Mouse (Mus musculus): Measurements from ENCODE around the gene Mybphl. TPM values are rescaled to one million over a fixed set of nuclear protein-coding genes. Genes with fewer than 3 reads are reported as not detected.
A peak's percentile ranks its signal among the peaks of the same experiment; 100 is the strongest.

Gene Mybphl
- polyA plus RNA-seq, 1 experiment from 2014 or later: not detected

DNA sequence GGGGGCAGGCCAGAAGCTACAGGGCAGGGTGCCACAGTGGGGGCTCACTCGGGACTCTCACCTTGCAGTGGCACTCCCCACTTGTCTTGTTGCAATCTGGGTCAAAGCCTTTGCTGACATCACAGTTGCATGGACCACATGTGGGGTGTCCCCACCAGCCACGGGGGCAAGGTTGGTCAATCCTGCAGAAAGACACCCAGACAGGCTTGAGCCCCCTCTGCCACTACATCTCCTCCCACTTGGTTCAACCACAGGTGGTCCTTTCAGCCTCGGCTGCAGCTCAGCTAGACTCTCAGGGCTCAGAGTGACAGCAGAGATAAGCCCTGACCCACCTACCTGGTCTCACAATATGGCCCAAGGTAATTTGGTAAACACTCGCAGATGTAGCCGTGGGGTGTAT lies 35.7 kb downstream of the Mybphl start:
- ATAC-seq (ENCODE audit: low FRiP score): no peak
- Histone ChIP-seq H3K4me2 (no peak overlapping the region), H3K9ac (ENCODE audit: low read length) (no peak overlapping the region), H3K4me1 (ENCODE audit: control insufficient read depth, insufficient read depth, low read length) (peaks cover 11% of the 10 kb centered on the region), H3K27me3 (ENCODE audit: control insufficient read depth, insufficient read depth, low read length) (no peaks in the 10 kb centered on the region), H3K36me3 (ENCODE audit: control insufficient read depth, insufficient read depth, low read length) (peaks cover 62% of the 10 kb centered on the region), H3K27ac (ENCODE audit: low read depth, low read length) (no peak overlapping the region), H3K4me3 (ENCODE audit: low read depth, low read length) (no peak overlapping the region), H3K9me3 (ENCODE audit: control insufficient read depth, low read length) (no peaks in the 10 kb centered on the region)
- no peak for DNase-seq (ENCODE audit: low spot score, missing footprints)
- 81% methylated on average over 5 of the region's 5 CpGs for WGBS

DNA sequence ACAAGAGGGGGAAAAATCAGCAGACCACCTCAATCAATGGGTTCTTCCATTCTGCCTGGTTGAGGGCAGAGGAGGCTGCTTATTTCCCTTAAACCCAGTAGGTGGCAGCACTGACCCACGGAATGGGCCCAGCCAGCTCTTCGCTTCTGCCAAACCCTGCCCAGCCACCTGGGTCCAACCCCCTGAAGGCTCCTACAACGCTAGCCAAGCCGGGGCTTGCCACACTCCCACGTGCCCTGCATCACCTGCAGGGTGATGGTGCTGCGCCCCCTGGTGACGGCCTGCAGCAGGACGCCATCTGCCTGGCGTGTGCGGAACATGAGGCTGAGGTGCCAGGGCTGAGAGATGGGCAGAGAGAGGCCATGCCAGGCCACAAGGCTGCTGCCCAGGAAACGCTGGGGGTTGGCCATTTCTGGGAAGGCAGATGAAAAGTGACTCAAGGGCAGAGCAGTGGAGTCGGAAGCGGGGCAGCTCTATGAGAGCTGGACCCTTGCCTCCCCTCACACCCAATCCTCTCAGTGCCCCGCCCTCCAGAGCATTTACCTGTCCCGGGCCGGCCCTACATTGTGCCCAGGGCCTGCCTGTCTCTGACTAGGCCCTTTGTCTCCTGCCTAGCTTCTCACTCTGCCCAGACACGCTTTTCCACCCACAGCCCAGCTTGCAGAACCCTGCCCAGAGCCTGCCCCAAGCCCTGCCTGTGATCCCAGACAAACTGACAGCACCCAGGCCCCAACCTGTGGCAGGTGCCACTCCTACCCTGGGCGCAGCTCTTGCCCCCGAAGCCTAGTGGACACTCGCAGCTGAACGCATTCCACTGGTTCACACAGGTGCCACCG lies 37.2 kb downstream of the Mybphl start:
- Histone ChIP-seq H3K9ac (ENCODE audit: low read length) (no peak overlapping the region), H3K4me3 (ENCODE audit: low read depth, low read length) (no peak overlapping the region), H3K36me3 (ENCODE audit: control insufficient read depth, insufficient read depth, low read length) (peaks cover 54% of the 10 kb centered on the region), H3K27ac (ENCODE audit: low read depth, low read length) (no peak overlapping the region), H3K4me2 (no peak overlapping the region), H3K9me3 (ENCODE audit: control insufficient read depth, low read length) (no peaks in the 10 kb centered on the region), H3K4me1 (ENCODE audit: control insufficient read depth, insufficient read depth, low read length) (peaks cover 26% of the 10 kb centered on the region), H3K27me3 (ENCODE audit: control insufficient read depth, insufficient read depth, low read length) (no peaks in the 10 kb centered on the region)
- 33% methylated on average over 22 of the region's 22 CpGs for WGBS
- peak; percentile 95 for DNase-seq (ENCODE audit: low spot score, missing footprints)
- peak; percentile 77 for ATAC-seq (ENCODE audit: low FRiP score)

DNA sequence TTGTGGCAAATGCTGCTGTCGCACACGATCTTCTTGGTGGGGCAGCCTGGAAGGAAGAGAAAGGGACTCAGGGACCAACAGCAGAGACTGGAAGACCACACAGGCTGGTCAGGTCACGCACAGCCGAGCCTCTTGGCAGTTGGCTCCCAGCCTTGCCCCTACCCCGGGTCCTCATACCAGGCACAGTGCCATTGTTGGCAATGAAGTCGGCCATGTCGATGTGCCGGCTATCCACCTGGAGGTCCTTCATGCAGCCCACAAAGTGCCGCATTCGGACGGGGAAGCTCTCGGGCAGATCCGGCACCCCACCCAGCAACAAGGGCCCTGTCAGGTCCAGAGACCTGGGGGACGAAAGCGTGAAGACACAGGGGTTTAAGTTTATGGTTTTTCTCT lies 37.8 kb downstream of the Mybphl start:
- H3K27ac ChIP-seq (ENCODE audit: low read depth, low read length): no peak overlapping the region
- no peak for DNase-seq (ENCODE audit: low spot score, missing footprints)
- no peak overlapping the region for H3K9ac ChIP-seq (ENCODE audit: low read length)
- 86% methylated on average over 15 of the region's 15 CpGs for WGBS
- peaks cover 52% of the 10 kb centered on the region for H3K36me3 ChIP-seq (ENCODE audit: control insufficient read depth, insufficient read depth, low read length)
- H3K9me3 ChIP-seq (ENCODE audit: control insufficient read depth, low read length): no peaks in the 10 kb centered on the region
- no peak overlapping the region for H3K4me2 ChIP-seq
- H3K4me1 ChIP-seq (ENCODE audit: control insufficient read depth, insufficient read depth, low read length): peaks cover 30% of the 10 kb centered on the region
- H3K4me3 ChIP-seq (ENCODE audit: low read depth, low read length): no peak overlapping the region
- H3K27me3 ChIP-seq (ENCODE audit: control insufficient read depth, insufficient read depth, low read length): no peaks in the 10 kb centered on the region
- ATAC-seq (ENCODE audit: low FRiP score): no peak

DNA sequence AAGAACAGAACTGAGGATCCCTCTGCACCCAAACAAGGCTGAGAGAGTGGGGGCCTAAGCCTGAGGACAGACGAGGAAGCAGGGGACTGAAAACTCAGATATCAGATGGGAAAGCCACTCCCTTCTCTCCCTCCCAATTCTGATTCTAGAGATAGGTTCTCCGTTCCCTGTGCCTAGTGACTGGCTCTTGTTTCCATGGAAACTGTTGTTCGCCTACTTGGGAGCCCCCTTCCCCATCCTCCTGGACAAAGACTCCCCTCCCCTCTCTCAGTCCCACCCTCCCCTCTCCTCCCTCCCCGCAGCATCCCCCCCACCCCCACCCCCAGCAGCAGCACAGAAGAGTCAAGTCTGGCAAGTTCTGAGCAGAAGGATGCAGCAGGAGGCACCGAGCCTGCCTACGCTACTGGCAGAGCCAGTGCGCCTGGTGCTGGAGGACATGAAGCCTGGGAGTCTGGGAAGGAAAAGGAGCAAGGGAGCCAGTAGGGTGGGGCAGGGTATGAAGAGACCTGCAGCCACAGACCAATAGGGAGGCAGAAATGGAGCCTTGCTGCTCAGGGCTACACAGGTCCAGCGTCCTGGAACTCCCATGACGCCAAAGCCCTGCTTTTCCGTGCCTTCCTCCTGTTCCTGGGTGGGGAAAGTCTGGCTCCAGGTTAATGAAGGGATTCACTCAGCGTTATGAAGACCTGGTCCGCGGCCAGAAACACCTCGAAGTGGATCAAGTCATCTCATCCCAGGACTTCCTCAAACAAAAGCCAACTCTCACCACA lies 41.0 kb downstream of the Mybphl start:
- Histone ChIP-seq H3K4me2 (peak overlapping the region; percentile 33), H3K4me3 (ENCODE audit: low read depth, low read length) (no peak overlapping the region), H3K9me3 (ENCODE audit: control insufficient read depth, low read length) (no peaks in the 10 kb centered on the region), H3K9ac (ENCODE audit: low read length) (peak overlapping the region; percentile 37), H3K27ac (ENCODE audit: low read depth, low read length) (peak overlapping the region; percentile 85), H3K4me1 (ENCODE audit: control insufficient read depth, insufficient read depth, low read length) (peaks cover 51% of the 10 kb centered on the region), H3K27me3 (ENCODE audit: control insufficient read depth, insufficient read depth, low read length) (no peaks in the 10 kb centered on the region), H3K36me3 (ENCODE audit: control insufficient read depth, insufficient read depth, low read length) (peaks cover 39% of the 10 kb centered on the region)
- WGBS: 26% methylated on average over 14 of the region's 14 CpGs
- ATAC-seq (ENCODE audit: low FRiP score): peak; percentile 56
- DNase-seq (ENCODE audit: low spot score, missing footprints): peak; percentile 94

- Histone ChIP-seq H3K4me2 (no peak overlapping the region; the same call in 1 of the 2 replicates), H3K27me3 (ENCODE audit: control insufficient read depth, insufficient read depth, low read length) (no peaks in the 10 kb centered on the region), H3K4me3 (ENCODE audit: low read depth, low read length) (no peak overlapping the region), H3K9me3 (ENCODE audit: control insufficient read depth, low read length) (no peaks in the 10 kb centered on the region), H3K4me1 (ENCODE audit: control insufficient read depth, insufficient read depth, low read length) (peaks cover 53% of the 10 kb centered on the region), H3K36me3 (ENCODE audit: control insufficient read depth, insufficient read depth, low read length) (peaks cover 32% of the 10 kb centered on the region), H3K9ac (ENCODE audit: low read length) (peak overlapping the region; percentile 28), H3K27ac (ENCODE audit: low read depth, low read length) (peak overlapping the region; percentile 85)
- DNase-seq (ENCODE audit: low spot score, missing footprints) (peak; percentile 91), ATAC-seq (ENCODE audit: low FRiP score) (no peak)
- 80% methylated on average over 24 of the region's 24 CpGs for WGBS
Measured at GRCm38 (mm10) chr3:108406306-108406885, 41.7 kb downstream of the Mybphl start.

DNA sequence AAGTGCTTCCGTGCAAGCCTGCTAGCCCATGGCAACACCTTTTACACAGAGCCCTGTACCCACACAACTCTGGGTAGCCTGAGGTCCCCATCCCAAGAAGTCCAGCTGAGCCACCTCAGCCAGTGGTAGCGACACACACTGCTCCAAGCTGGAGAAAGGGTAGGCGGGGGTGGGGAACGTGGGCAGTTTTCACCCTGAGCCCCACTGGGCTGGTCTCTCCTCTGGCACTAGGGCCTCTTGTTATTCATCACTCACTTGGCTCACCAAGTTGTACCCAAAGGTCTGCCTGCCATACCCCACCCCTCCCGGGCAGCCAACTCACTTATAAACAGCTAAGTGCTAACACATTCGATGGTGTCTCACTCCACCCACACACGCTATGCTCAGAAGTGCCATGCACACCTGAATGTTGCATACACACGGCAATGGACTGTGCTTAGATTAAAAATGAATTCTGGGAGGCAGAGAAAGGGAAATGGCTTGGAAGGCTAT lies 43.9 kb downstream of the Mybphl start:
- H3K36me3 ChIP-seq (ENCODE audit: control insufficient read depth, insufficient read depth, low read length): peaks cover 37% of the 10 kb centered on the region
- ATAC-seq (ENCODE audit: low FRiP score) (no peak), DNase-seq (ENCODE audit: low spot score, missing footprints) (no peak)
- no peak overlapping the region for H3K4me3 ChIP-seq (ENCODE audit: low read depth, low read length)
- peaks cover 11% of the 10 kb centered on the region for H3K9me3 ChIP-seq (ENCODE audit: control insufficient read depth, low read length)
- H3K9ac ChIP-seq (ENCODE audit: low read length): 0 out of 2 replicates have a peak overlapping the region, but pooled peaks have one; percentile 16
- no peak overlapping the region for H3K27ac ChIP-seq (ENCODE audit: low read depth, low read length)
- no peak overlapping the region for H3K4me2 ChIP-seq
- 84% methylated on average over 8 of the region's 8 CpGs for WGBS
- no peaks in the 10 kb centered on the region for H3K27me3 ChIP-seq (ENCODE audit: control insufficient read depth, insufficient read depth, low read length)
- peaks cover 68% of the 10 kb centered on the region for H3K4me1 ChIP-seq (ENCODE audit: control insufficient read depth, insufficient read depth, low read length)

- Histone ChIP-seq H3K9me3 (ENCODE audit: control insufficient read depth, low read length) (peaks cover 20% of the 10 kb centered on the region), H3K4me1 (ENCODE audit: control insufficient read depth, insufficient read depth, low read length) (peaks cover 63% of the 10 kb centered on the region), H3K4me3 (ENCODE audit: low read depth, low read length) (peak overlapping the region; percentile 42), H3K27ac (ENCODE audit: low read depth, low read length) (peak overlapping the region; percentile 98), H3K9ac (ENCODE audit: low read length) (peak overlapping the region; percentile 94), H3K36me3 (ENCODE audit: control insufficient read depth, insufficient read depth, low read length) (peaks cover 42% of the 10 kb centered on the region), H3K27me3 (ENCODE audit: control insufficient read depth, insufficient read depth, low read length) (no peaks in the 10 kb centered on the region), H3K4me2 (peak overlapping the region; percentile 88)
- ATAC-seq (ENCODE audit: low FRiP score) (peak; percentile 3), DNase-seq (ENCODE audit: low spot score, missing footprints) (peak; percentile 95)
- 21% methylated on average over 8 of the region's 8 CpGs for WGBS
Measured at GRCm38 (mm10) chr3:108409656-108410358, 45.1 kb downstream of the Mybphl start.

DNA sequence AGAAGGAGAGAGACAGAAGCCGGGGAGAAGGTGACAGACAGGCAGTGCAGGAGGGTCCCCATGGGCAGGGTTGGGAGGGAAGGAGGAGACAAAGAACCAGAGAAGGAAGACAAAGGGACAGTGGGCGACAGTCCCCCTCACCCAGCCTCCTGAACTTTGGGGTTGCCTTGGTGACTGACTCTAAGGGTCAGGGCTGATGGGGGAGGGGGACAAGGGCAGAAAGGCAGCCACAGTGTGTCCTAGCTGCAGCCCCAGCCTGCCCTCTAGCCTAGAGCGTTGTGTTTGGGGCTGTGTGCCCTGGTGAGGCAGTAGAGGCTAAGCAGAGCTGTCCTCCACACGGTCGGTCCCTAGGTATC lies 45.6 kb downstream of the Mybphl start:
- 2% methylated on average over 5 of the region's 5 CpGs for WGBS
- DNase-seq (ENCODE audit: low spot score, missing footprints): peak; percentile 96

More for the DNA sequence above, 45.6 kb downstream of the Mybphl start:
- Histone ChIP-seq H3K4me2 (peak overlapping the region; percentile 88), H3K4me1 (ENCODE audit: control insufficient read depth, insufficient read depth, low read length) (peaks cover 61% of the 10 kb centered on the region), H3K9me3 (ENCODE audit: control insufficient read depth, low read length) (peaks cover 20% of the 10 kb centered on the region), H3K27me3 (ENCODE audit: control insufficient read depth, insufficient read depth, low read length) (no peaks in the 10 kb centered on the region), H3K4me3 (ENCODE audit: low read depth, low read length) (peak overlapping the region; percentile 42), H3K9ac (ENCODE audit: low read length) (peak overlapping the region; percentile 94), H3K36me3 (ENCODE audit: control insufficient read depth, insufficient read depth, low read length) (peaks cover 40% of the 10 kb centered on the region), H3K27ac (ENCODE audit: low read depth, low read length) (peak overlapping the region; percentile 98)
- ATAC-seq (ENCODE audit: low FRiP score): peak; percentile 64
